Mouse (Mus musculus) embryonic facial prominence, embryonic 11.5 days (tissue): Measurements from ENCODE around the gene Ppox. TPM values are rescaled to one million over a fixed set of nuclear protein-coding genes. Genes with fewer than 3 reads are reported as not detected.

Experiments
- ATAC-seq: fragments of 200-750 bp; cut with Nextera tagmentation; replicated peaks from 2 replicates; pipeline ENCODE4 v1.8.0; 2017; ENCODE audit warnings: low read depth; ENCODE audit not compliant: insufficient number of reproducible peaks, low FRiP score, low TSS enrichment
- DNase-seq: peaks from one replicate; pipeline ENCODE4 v3.0.0-alpha.2; 2015; ENCODE audit warnings: low spot score
- H3K27ac ChIP-seq: fragments of 300-500 bp; sonication (generic); replicated peaks from 2 replicates; pipeline ENCODE4 v1.5.1; 2014; ENCODE audit warnings: mild to moderate bottlenecking, low read depth, low read length, control low read depth
- H3K27me3 ChIP-seq: fragments of 300-500 bp; sonication (generic); 2 replicates; pipeline ENCODE4 v1.6.1; 2014; ENCODE audit warnings: mild to moderate bottlenecking, low read length, moderate library complexity, mixed read lengths; ENCODE audit not compliant: control insufficient read depth, insufficient read depth
- H3K36me3 ChIP-seq: fragments of 300-500 bp; sonication (generic); replicated peaks from 2 replicates; pipeline ENCODE4 v1.6.1; 2014; ENCODE audit warnings: low read depth, mild to moderate bottlenecking, low read length, moderate library complexity, mixed read lengths; ENCODE audit not compliant: control insufficient read depth, insufficient read depth
- H3K4me1 ChIP-seq: fragments of 300-500 bp; sonication (generic); 2 replicates; pipeline ENCODE4 v1.6.1; 2014; ENCODE audit warnings: low read length, mixed read lengths; ENCODE audit not compliant: control insufficient read depth, insufficient read depth
- H3K4me2 ChIP-seq: fragments of 300-500 bp; sonication (generic); 2 replicates; pipeline ENCODE4 v1.6.1; 2014; ENCODE audit warnings: low read depth, mild to moderate bottlenecking, control low read depth, low read length, moderate library complexity
- H3K4me3 ChIP-seq: fragments of 300-500 bp; sonication (generic); 2 replicates; pipeline ENCODE4 v1.5.1; 2014; ENCODE audit warnings: low read depth, low read length, control low read depth
- H3K9ac ChIP-seq: fragments of 300-500 bp; sonication (generic); replicated peaks from 2 replicates; pipeline ENCODE4 v1.6.1; 2014; ENCODE audit warnings: mild to moderate bottlenecking, control low read depth, low read length
- H3K9me3 ChIP-seq: fragments of 300-500 bp; sonication (generic); replicated peaks from 2 replicates; pipeline ENCODE4 v1.6.1; 2016; ENCODE audit warnings: mild to moderate bottlenecking, low read length, inconsistent platforms, mixed read lengths; ENCODE audit not compliant: control insufficient read depth
- WGBS: fragments of 180-500 bp; shearing (Covaris S2); extraction: QIAGEN DNeasy Blood & Tissue Kit; methylation state at CpG from one replicate; pipeline ENCODE4 v1.1.7; 2014; 5-methylcytosine and 5-hydroxymethylcytosine counted together
- polyA plus RNA-seq: library from polyadenylated mRNA; unstranded; fragments of >200 nt; fragmentation: Nextera tagmentation; extraction: Ambion mirVana; gene quantifications from 2 replicates; pipeline ENCODE4 v1.2.1, GENCODE M21; 2014

The Ppox gene
- polyA plus RNA-seq, 1 experiment from 2014 or later: 58.3 TPM

- Histone ChIP-seq H3K9ac (no peak overlapping the region), H3K36me3 (peaks cover 6% of the 10 kb centered on the region), H3K4me1 (peaks cover 6% of the 10 kb centered on the region; the same call in 1 of the 2 replicates), H3K4me2 (no peak overlapping the region), H3K4me3 (no peak overlapping the region), H3K27ac (no peak overlapping the region), H3K9me3 (no peaks in the 10 kb centered on the region), H3K27me3 (no peaks in the 10 kb centered on the region)
- ATAC-seq (no peak), DNase-seq (no peak)
- 94% methylated on average over 8 of the region's 8 CpGs for WGBS
Observed at GRCm38 (mm10) chr1:171278436-171278835, 2.5 kb downstream of the Ppox start.

- H3K4me3 ChIP-seq: no peak overlapping the region
- peaks cover 6% of the 10 kb centered on the region; the same call in 1 of the 2 replicates for H3K4me1 ChIP-seq
- H3K27me3 ChIP-seq: no peaks in the 10 kb centered on the region
- H3K9ac ChIP-seq: no peak overlapping the region
- H3K36me3 ChIP-seq: peaks cover 8% of the 10 kb centered on the region
- H3K9me3 ChIP-seq: no peaks in the 10 kb centered on the region
- no peak overlapping the region for H3K4me2 ChIP-seq
- DNase-seq (no peak), ATAC-seq (no peak)
- WGBS: 84% methylated on average over 10 of the region's 10 CpGs
- H3K27ac ChIP-seq: no peak overlapping the region
Observed at GRCm38 (mm10) chr1:171277736-171278135, 3.2 kb downstream of the Ppox start.

GRCm38 (mm10) chr1:171276110-171276748 is 4.8 kb downstream of the Ppox start:
- 93% methylated on average over 14 of the region's 14 CpGs for WGBS
- H3K36me3 ChIP-seq: peaks cover 10% of the 10 kb centered on the region
- H3K27ac ChIP-seq: no peak overlapping the region
- no peaks in the 10 kb centered on the region for H3K27me3 ChIP-seq
- ATAC-seq: no peak
- no peak overlapping the region for H3K4me2 ChIP-seq
- H3K4me1 ChIP-seq: peaks cover 7% of the 10 kb centered on the region
- no peak overlapping the region for H3K9ac ChIP-seq
- no peak overlapping the region for H3K4me3 ChIP-seq
- H3K9me3 ChIP-seq: no peaks in the 10 kb centered on the region
- no peak for DNase-seq

GRCm38 (mm10) chr1:171275144-171275734 is 5.7 kb downstream of the Ppox start:
- Histone ChIP-seq H3K27ac (no peak overlapping the region), H3K4me3 (no peak overlapping the region), H3K27me3 (no peaks in the 10 kb centered on the region), H3K4me1 (peaks cover 9% of the 10 kb centered on the region), H3K4me2 (no peak overlapping the region), H3K9ac (no peak overlapping the region), H3K36me3 (peaks cover 10% of the 10 kb centered on the region), H3K9me3 (no peaks in the 10 kb centered on the region)
- WGBS: 86% methylated on average over 11 of the region's 11 CpGs
- ATAC-seq (no peak), DNase-seq (no peak)

- ATAC-seq (no peak), DNase-seq (no peak)
- no peak overlapping the region for H3K4me2 ChIP-seq
- no peak overlapping the region for H3K9ac ChIP-seq
- no peak overlapping the region for H3K4me3 ChIP-seq
- no peak overlapping the region for H3K27ac ChIP-seq
- no peaks in the 10 kb centered on the region for H3K27me3 ChIP-seq
- peaks cover 10% of the 10 kb centered on the region for H3K36me3 ChIP-seq
- H3K4me1 ChIP-seq: peaks cover 3% of the 10 kb centered on the region
- 96% methylated on average over 12 of the region's 12 CpGs for WGBS
- no peaks in the 10 kb centered on the region for H3K9me3 ChIP-seq
Observed at GRCm38 (mm10) chr1:171274171-171274570, 6.8 kb downstream of the Ppox start.

- WGBS: 94% methylated on average over 3 of the region's 3 CpGs
- H3K27ac ChIP-seq: no peak overlapping the region
- peaks cover 10% of the 10 kb centered on the region for H3K36me3 ChIP-seq
- H3K4me2 ChIP-seq: no peak overlapping the region; the same call in 1 of the 2 replicates
- no peaks in the 10 kb centered on the region for H3K27me3 ChIP-seq
- peaks cover 3% of the 10 kb centered on the region for H3K4me1 ChIP-seq
- no peaks in the 10 kb centered on the region for H3K9me3 ChIP-seq
- no peak for ATAC-seq
- no peak overlapping the region for H3K9ac ChIP-seq
- H3K4me3 ChIP-seq: no peak overlapping the region
- no peak for DNase-seq
Observed at GRCm38 (mm10) chr1:171272086-171272485, 8.9 kb downstream of the Ppox start.

GRCm38 (mm10) chr1:171271622-171272021 is 9.4 kb downstream of the Ppox start:
- H3K36me3 ChIP-seq: peaks cover 10% of the 10 kb centered on the region
- WGBS: 63% methylated on average over 10 of the region's 10 CpGs
- no peak overlapping the region; the same call in 1 of the 2 replicates for H3K4me2 ChIP-seq
- no peak overlapping the region for H3K4me3 ChIP-seq
- H3K27ac ChIP-seq: no peak overlapping the region
- no peak overlapping the region for H3K9ac ChIP-seq
- H3K27me3 ChIP-seq: no peaks in the 10 kb centered on the region
- ATAC-seq (no peak), DNase-seq (no peak)
- peaks cover 3% of the 10 kb centered on the region for H3K4me1 ChIP-seq
- H3K9me3 ChIP-seq: no peaks in the 10 kb centered on the region

GRCm38 (mm10) chr1:171271196-171271595 is 9.8 kb downstream of the Ppox start:
- DNase-seq (no peak), ATAC-seq (no peak)
- 42% methylated on average over 9 of the region's 9 CpGs for WGBS
- peak overlapping the region; percentile 93 for H3K4me2 ChIP-seq
- peaks cover 10% of the 10 kb centered on the region for H3K36me3 ChIP-seq
- H3K4me3 ChIP-seq: peak overlapping the region; percentile 80
- peaks cover 3% of the 10 kb centered on the region for H3K4me1 ChIP-seq
- no peak overlapping the region; the same call in 1 of the 2 replicates for H3K27ac ChIP-seq
- no peaks in the 10 kb centered on the region for H3K9me3 ChIP-seq
- no peaks in the 10 kb centered on the region for H3K27me3 ChIP-seq
- peak overlapping the region; percentile 72 for H3K9ac ChIP-seq
